Mouse (Mus musculus): ENCODE data around the gene Fndc8. TPM values are rescaled to one million over a fixed set of nuclear protein-coding genes. Genes with fewer than 3 reads are reported as not detected.

The Fndc8 gene
- total and polyA plus RNA-seq, 3 experiments, result 0.08 to 0.36 TPM; not detected in 1

GRCm38 (mm10) chr11:82852958-82853357 is 39.0 kb upstream of the Fndc8 start:
- H3K4me3 ChIP-seq (replicated peaks in 1 of 3; ENCODE audit: low read depth in 2 of 3, low read length in 2 of 3, poor library complexity in 1 of 3), result no peak overlapping the region
- H3K4me2 ChIP-seq (ENCODE audit: insufficient read depth, low read depth, poor library complexity, severe bottlenecking), result peak overlapping the region; percentile 57
- TF ChIP-seq POLR2AphosphoS2 (IDR thresholded peaks at IDR 0.05; ENCODE audit: low read depth, low read length) (no peak), MYC (IDR thresholded peaks at IDR 0.05; ENCODE audit: low read depth, low read length) (0 out of 2 replicates have a peak, but pooled peaks have one; percentile 8), MXI1 (IDR thresholded peaks at IDR 0.05; ENCODE audit: low read depth, low read length) (peak; percentile 3; the same call in 1 of the 2 replicates)
- no peaks in the 10 kb centered on the region; a peak in 1 of 4 replicates for H3K4me1 ChIP-seq (ENCODE audit: control insufficient read depth in 1 of 2, insufficient read depth in 2 of 2)
- H3K9me3 ChIP-seq (replicated peaks; ENCODE audit: low read length), result peaks cover 3% of the 10 kb centered on the region
- no peaks in the 10 kb centered on the region for H3K27me3 ChIP-seq (replicated peaks)
- H3K36me3 ChIP-seq (replicated peaks in 1 of 2; ENCODE audit: control insufficient read depth in 1 of 2, insufficient read depth in 1 of 2, low read length in 1 of 2), result peaks cover 0 to 4% of the 10 kb centered on the region in 2 experiments
- dilution Hi-C loops (cut with MboI; ENCODE audit: extremely low pct_ligation_motif_present, extremely low pct_unique_long_range_greater_than_20kb, low sequenced_read_pairs), result no loop called here
- H3K27ac ChIP-seq (ENCODE audit: insufficient read depth, low read depth), result peak overlapping the region; percentile 75; the same call in 1 of the 2 replicates
- DNase-seq (ENCODE audit: extremely low read depth), result no peak
- in situ Hi-C loops (cut with MboI; ENCODE audit: low pct_ligation_motif_present, low pct_unique_long_range_greater_than_20kb, low sequenced_read_pairs), result no loop called here
- peak overlapping the region; percentile 32; the same call in 1 of the 2 replicates for H3K9ac ChIP-seq (ENCODE audit: insufficient read depth, low read depth)
- H3K79me2 ChIP-seq (replicated peaks; ENCODE audit: control insufficient read depth, extremely low read depth, insufficient read depth, poor library complexity, severe bottlenecking), result peaks cover 13% of the 10 kb centered on the region

GRCm38 (mm10) chr11:82854111-82854510 is 37.8 kb upstream of the Fndc8 start:
- Histone ChIP-seq H3K4me1 (ENCODE audit: control insufficient read depth in 1 of 2, insufficient read depth in 2 of 2) (no peaks in the 10 kb centered on the region; a peak in 1 of 4 replicates), H3K79me2 (replicated peaks; ENCODE audit: control insufficient read depth, extremely low read depth, insufficient read depth, poor library complexity, severe bottlenecking) (peaks cover 13% of the 10 kb centered on the region), H3K9ac (ENCODE audit: insufficient read depth, low read depth) (no peak overlapping the region), H3K4me2 (ENCODE audit: insufficient read depth, low read depth, poor library complexity, severe bottlenecking) (no peak overlapping the region), H3K36me3 (replicated peaks in 1 of 2; ENCODE audit: control insufficient read depth in 1 of 2, insufficient read depth in 1 of 2, low read length in 1 of 2) (peaks cover 0 to 2% of the 10 kb centered on the region in 2 experiments), H3K9me3 (replicated peaks; ENCODE audit: low read length) (peaks cover 3% of the 10 kb centered on the region), H3K27ac (ENCODE audit: insufficient read depth, low read depth) (no peak overlapping the region), H3K27me3 (replicated peaks) (no peaks in the 10 kb centered on the region), H3K4me3 (replicated peaks in 1 of 3; ENCODE audit: low read depth in 2 of 3, low read length in 2 of 3, poor library complexity in 1 of 3) (no peak overlapping the region)
- DNase-seq (ENCODE audit: extremely low read depth), result no peak
- dilution Hi-C loops (cut with MboI; ENCODE audit: extremely low pct_ligation_motif_present, extremely low pct_unique_long_range_greater_than_20kb, low sequenced_read_pairs) (no loop called here), in situ Hi-C loops (cut with MboI; ENCODE audit: low pct_ligation_motif_present, low pct_unique_long_range_greater_than_20kb, low sequenced_read_pairs) (no loop called here)
- TF ChIP-seq MYC (IDR thresholded peaks at IDR 0.05; ENCODE audit: low read depth, low read length) (no peak), CHD1 (IDR thresholded peaks at IDR 0.05; ENCODE audit: low read depth, low read length) (no peak), MAX (IDR thresholded peaks at IDR 0.05; ENCODE audit: low read length) (no peak), UBTF (IDR thresholded peaks at IDR 0.05; ENCODE audit: low read depth, low read length) (no peak), MAZ (IDR thresholded peaks at IDR 0.05; ENCODE audit: low read depth, low read length) (no peak), SMC3 (IDR thresholded peaks at IDR 0.05; ENCODE audit: low read depth, low read length) (no peak), ZC3H11A (IDR thresholded peaks at IDR 0.05; ENCODE audit: low read depth, low read length) (no peak), USF2 (conservative IDR thresholded peaks at IDR 0.05; ENCODE audit: low read depth, low read length) (no peak), ZKSCAN1 (IDR thresholded peaks at IDR 0.05; ENCODE audit: borderline replicate concordance, low read depth, low read length) (no peak), CTCF (conservative IDR thresholded peaks at IDR 0.05 in 1 of 2, IDR thresholded peaks at IDR 0.05 in 1 of 2; ENCODE audit: low read depth in 2 of 2, low read length in 2 of 2) (no peak), ZMIZ1 (IDR thresholded peaks at IDR 0.05; ENCODE audit: low read depth, low read length) (no peak), POLR2AphosphoS2 (IDR thresholded peaks at IDR 0.05; ENCODE audit: low read depth, low read length) (no peak)

Data from CH12.LX (cell line).